Mouse (Mus musculus) midbrain, embryonic 13.5 days (tissue): Measurements from ENCODE around the gene Cxcl17. TPM values are rescaled to one million over a fixed set of nuclear protein-coding genes. Genes with fewer than 3 reads are reported as not detected.

Experiments used
- polyA plus RNA-seq: library from polyadenylated mRNA; unstranded; fragments of >200 nt; fragmentation: Nextera tagmentation; extraction: Ambion mirVana; gene quantifications from 2 replicates; pipeline ENCODE4 v1.2.1, GENCODE M21; 2015

The Cxcl17 gene
- polyA plus RNA-seq, 1 experiment from 2014 or later = 0.51 TPM

Other genes with a start within 250 kb of the Cxcl17 start
- gene Pou2f2, start 233.2 kb downstream of the Cxcl17 start, polyA plus RNA-seq = 56.2 and 62.0 TPM in 2 replicates
- gene Dedd2, start 192.3 kb downstream of the Cxcl17 start, polyA plus RNA-seq = 12.5 and 13.3 TPM in 2 replicates
- 2.2 and 2.6 TPM in 2 replicates for gene Zfp526, start 191.5 kb downstream of the Cxcl17 start, polyA plus RNA-seq
- 13.7 and 15.9 TPM in 2 replicates for gene Gsk3a, start 175.0 kb downstream of the Cxcl17 start, polyA plus RNA-seq
- gene Erf, start 162.1 kb downstream of the Cxcl17 start, polyA plus RNA-seq = 4.4 and 5.7 TPM in 2 replicates
- 37.6 and 44.2 TPM in 2 replicates for gene Cic, start 145.2 kb downstream of the Cxcl17 start, polyA plus RNA-seq
- 665 and 668 TPM in 2 replicates for gene Pafah1b3, start 114.9 kb downstream of the Cxcl17 start, polyA plus RNA-seq
- 2.1 and 3.1 TPM in 2 replicates for gene Prr19, start 111.5 kb downstream of the Cxcl17 start, polyA plus RNA-seq
- 41.1 and 47.1 TPM in 2 replicates for gene Tmem145, start 106.8 kb downstream of the Cxcl17 start, polyA plus RNA-seq
- gene Megf8, start 95.7 kb downstream of the Cxcl17 start, polyA plus RNA-seq = 18.9 and 19.8 TPM in 2 replicates
- gene Cnfn, start 43.2 kb downstream of the Cxcl17 start, polyA plus RNA-seq = 0.32 TPM in 1 of 2 replicates, not detected in the other
- gene Lipe, start 14.2 kb downstream of the Cxcl17 start, polyA plus RNA-seq = 8.4 and 9.9 TPM in 2 replicates
- 0.34 and 0.43 TPM in 2 replicates for gene Ceacam1, start 64.7 kb upstream of the Cxcl17 start, polyA plus RNA-seq
- gene Ceacam2, start 127.0 kb upstream of the Cxcl17 start, polyA plus RNA-seq = not detected in 2 replicates
- gene Erich4, start 203.0 kb upstream of the Cxcl17 start, polyA plus RNA-seq = not detected in 2 replicates
- gene Dmac2, start 206.5 kb upstream of the Cxcl17 start, polyA plus RNA-seq = 31.5 and 34.2 TPM in 2 replicates
- gene B3gnt8, start 213.8 kb upstream of the Cxcl17 start, polyA plus RNA-seq = 0.55 and 0.57 TPM in 2 replicates
- 47.9 and 50.5 TPM in 2 replicates for gene Bckdha, start 246.1 kb upstream of the Cxcl17 start, polyA plus RNA-seq
- 44.2 and 44.8 TPM in 2 replicates for gene Exosc5, start 246.3 kb upstream of the Cxcl17 start, polyA plus RNA-seq